ENCODE assay signal across 10 mouse cellular contexts in the genomic region with DNA sequence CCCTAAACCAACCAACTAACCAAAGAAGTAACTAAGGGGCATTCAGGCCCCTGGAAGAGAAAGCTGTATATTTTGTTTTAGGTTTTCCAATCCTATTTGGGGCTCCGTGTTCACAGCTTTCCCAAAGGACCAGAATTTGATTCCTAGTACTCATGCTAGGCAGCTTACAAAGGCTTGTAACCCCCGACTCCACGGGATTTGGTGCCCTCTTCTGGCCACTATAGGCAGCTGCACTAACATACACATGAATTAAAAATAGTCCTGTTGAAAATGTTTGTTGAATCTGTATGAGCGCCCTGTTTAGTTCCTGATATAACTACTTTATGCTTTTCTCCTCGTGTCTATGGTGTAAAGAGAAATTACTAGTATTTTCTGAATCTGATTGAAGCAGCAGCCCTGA. TPM values are rescaled to one million over a fixed set of nuclear protein-coding genes. Genes with fewer than 3 reads are reported as not detected.
DNase-seq lines count a peak whose midpoint lies in the region; ATAC-seq and TF ChIP-seq lines count a peak whose summit lies in the region.
"Had no signal": no experiment of that assay in that cellular context is flagged by ENCODE, and none has a peak within 500 bp of the region (broad histone marks: within the 10 kb centered on the region; RNA-seq: fewer than 3 reads in every experiment).

No protein-coding gene starts in this region.

- H3K9me3 ChIP-seq in heart, embryonic 10.5 days, result no peaks in the 10 kb centered on the region
- H3K9me3 ChIP-seq in ES-E14 (ENCODE audit: control insufficient read depth, insufficient read depth, low read depth, low read length), result no peaks in the 10 kb centered on the region
- H3K9me3 ChIP-seq: megakaryocyte, embryonic 14.5 days had no signal

- in situ Hi-C loops in ES-E14 (cut with MboI; ENCODE audit: low sequenced_read_pairs in 2 of 2, unreplicated experiment in 2 of 2), result loop anchor here in 1 of 2 experiments (10.0 kb wide), 1 partner anchor 92 kb away; a partner anchor contains a TSS

- intact Hi-C loops in heart, postnatal 10 days (cut with DNase I), result loop anchor here (1.0 kb wide), 1 partner anchor 101 kb away; no protein-coding TSS in a partner anchor

- no peak overlapping the region for H3K9ac ChIP-seq in ES-E14 (ENCODE audit: insufficient read depth, low read depth, low read length, poor library complexity, severe bottlenecking)

- DNase-seq in heart, postnatal 10 days, result peak; percentile 27 to 50
- DNase-seq in heart, embryonic 10.5 days (ENCODE audit: low spot score), result no peak
- DNase-seq in 3T3-L1 (ENCODE audit: low read depth, low spot score), result peak; percentile 81
- no peak for DNase-seq in ES-E14 (ENCODE audit: low read depth, low spot score)
- DNase-seq in cerebellum, adult 9-10 months, result peak; percentile 34
- DNase-seq in kidney, postnatal 14 days, result peak; percentile 38
- DNase-seq in frontal cortex, postnatal 25 days (ENCODE audit: low spot score in 2 of 2), result no peak

- no peaks in the 10 kb centered on the region for H3K4me1 ChIP-seq in heart, embryonic 10.5 days
- H3K4me1 ChIP-seq in ES-E14 (ENCODE audit: control insufficient read depth in 2 of 2, insufficient read depth in 2 of 2, low read length in 2 of 2, poor library complexity in 1 of 2), result peaks cover 3 to 5% of the 10 kb centered on the region in 2 experiments; a peak in 2 of 4 replicates

- H3K36me3 ChIP-seq in heart, embryonic 10.5 days, result no peaks in the 10 kb centered on the region
- no peaks in the 10 kb centered on the region for H3K36me3 ChIP-seq in ES-E14 (ENCODE audit: control insufficient read depth, insufficient read depth, low read length, poor library complexity, severe bottlenecking)

- no peaks in the 10 kb centered on the region for H3K27me3 ChIP-seq in heart, embryonic 10.5 days (ENCODE audit: insufficient read depth, poor library complexity, severe bottlenecking)
- H3K27me3 ChIP-seq: megakaryocyte, embryonic 14.5 days had no signal

- H3K4me3 ChIP-seq in heart, embryonic 10.5 days, result no peak overlapping the region
- H3K4me3 ChIP-seq in ES-E14 (ENCODE audit: insufficient read depth in 1 of 2, low read depth in 1 of 2, low read length in 2 of 2, poor library complexity in 1 of 2, severe bottlenecking in 1 of 2), result no peak overlapping the region
- H3K4me3 ChIP-seq: megakaryocyte, embryonic 14.5 days had no signal

- 6% methylated on average over 5 of the region's 5 CpGs for WGBS in heart, embryonic 10.5 days

- ATAC-seq in monocyte, adult 5-6 weeks (replicated peaks; ENCODE audit: insufficient number of reproducible peaks, low FRiP score, low TSS enrichment, poor library complexity, severe bottlenecking), result 0 out of 2 replicates have a peak, but pooled peaks have one; percentile 47

- H3K27ac ChIP-seq in heart, embryonic 10.5 days, result no peak overlapping the region
- H3K27ac ChIP-seq in ES-E14 (ENCODE audit: insufficient read depth, low read depth, low read length, poor library complexity, severe bottlenecking), result no peak overlapping the region

TF ChIP-seq in ES-E14, 5 proteins besides CTCF, POLR2A, EP300 and RAD21:
- TF ChIP-seq MAFK (IDR thresholded peaks at IDR 0.05; ENCODE audit: insufficient read depth, low read depth, low read length) (no peak), ZC3H11A (IDR thresholded peaks at IDR 0.05; ENCODE audit: borderline replicate concordance, low read depth, low read length) (peak; percentile 57; the same call in 1 of the 2 replicates)

RNA-seq across cellular contexts. Expression of a gene that starts 1.1 kb away (rescaled TPM):
- not detected for total RNA-seq in heart, postnatal 10 days (2021)
- polyA plus RNA-seq in heart, embryonic 10.5 days (2016; fragmentation: Nextera tagmentation; extraction: Ambion mirVana), result not detected in 2 replicates
- 4.6 and 6.2 TPM in 2 replicates for total RNA-seq in ES-E14 (2012; rRNA removed)
- total RNA-seq in monocyte, adult 5-6 weeks (2017), result not detected in 3 replicates
- total RNA-seq: gastrocnemius, postnatal 4 days had no signal

RNA-seq across cellular contexts. Expression of a gene that starts 39.3 kb away (rescaled TPM):
- total RNA-seq in heart, postnatal 10 days (2021), result not detected
- polyA plus RNA-seq in heart, embryonic 10.5 days (2016; fragmentation: Nextera tagmentation; extraction: Ambion mirVana), result 18.0 and 20.2 TPM in 2 replicates
- total RNA-seq in ES-E14 (2012; rRNA removed), result 1.1 and 1.3 TPM in 2 replicates
- 1.4 to 17.9 TPM (median 3.3 TPM) in 3 replicates for total RNA-seq in monocyte, adult 5-6 weeks (2017)

RNA-seq across cellular contexts. Expression of a gene that starts 57.4 kb away (rescaled TPM):
- total RNA-seq in heart, postnatal 10 days (2021), result 1 to 10 TPM; 8.3 to 8.8 TPM
- 64.2 and 71.7 TPM in 2 replicates for polyA plus RNA-seq in heart, embryonic 10.5 days (2016; fragmentation: Nextera tagmentation; extraction: Ambion mirVana)
- total RNA-seq in ES-E14 (2012; rRNA removed), result 26.9 and 42.6 TPM in 2 replicates
- total RNA-seq in monocyte, adult 5-6 weeks (2017), result 19.0 to 19.7 TPM (median 19.1 TPM) in 3 replicates

Comparison
In these comparisons a context has a peak if more than half of its experiments do, and no peak if none do; other contexts are left out.
1. DNase-seq: peak in heart, postnatal 10 days (2 of 2), 3T3-L1 (single experiment), cerebellum, adult 9-10 months (single experiment) and kidney, postnatal 14 days (single experiment); none in heart, embryonic 10.5 days (single experiment), ES-E14 (single experiment) and frontal cortex, postnatal 25 days (0 of 2).